Mouse (Mus musculus) heart, adult 2 months (tissue): ENCODE results near the gene Ptprm.

ENCODE experiments used
- EP300 ChIP-seq: fragments of 200-500 bp; IDR thresholded peaks from 2 replicates; pipeline ENCODE4 v1.6.1; 2011; ENCODE audit warnings: low read depth, low read length, control low read depth; ENCODE audit not compliant: insufficient read depth
- POLR2A ChIP-seq: fragments of 200-500 bp; IDR thresholded peaks from 2 replicates; pipeline ENCODE4 v1.6.1; 2011; ENCODE audit warnings: mild to moderate bottlenecking, low read depth, low read length, control low read depth; ENCODE audit not compliant: insufficient read depth

- TF ChIP-seq POLR2A (no peak), EP300 (no peak)
Measured at GRCm38 (mm10) chr17:66750481-66751206, 603.6 kb downstream of the Ptprm start.
